Mouse (Mus musculus) intestine, embryonic 16.5 days (tissue): ENCODE measurements around the gene Olfr669. TPM values are rescaled to one million over a fixed set of nuclear protein-coding genes. Genes with fewer than 3 reads are reported as not detected.
"Not testable (repeated sequence)": the region's sequence is repeated elsewhere in the genome, so short reads cannot be mapped to it uniquely, and the experiment has no call there.

ENCODE experiments used
- ATAC-seq: fragments of 200-750 bp; cut with Nextera tagmentation; 2 replicates; pipeline ENCODE4 v1.8.0; 2017; ENCODE audit warnings: moderate TSS enrichment, moderate library complexity
- H3K27ac ChIP-seq: fragments of 300-500 bp; sonication (generic); 2 replicates; pipeline ENCODE4 v1.5.1; 2014; ENCODE audit warnings: mild to moderate bottlenecking, low read length
- H3K27me3 ChIP-seq: fragments of 300-500 bp; sonication (generic); replicated peaks from 2 replicates; pipeline ENCODE4 v1.6.1; 2014; ENCODE audit warnings: low read length, control low read depth, mixed read lengths; ENCODE audit not compliant: control insufficient read depth, insufficient read depth
- H3K36me3 ChIP-seq: fragments of 300-500 bp; sonication (generic); 2 replicates; pipeline ENCODE4 v1.6.1; 2014; ENCODE audit warnings: low read length, control low read depth; ENCODE audit not compliant: control insufficient read depth, insufficient read depth
- H3K4me1 ChIP-seq: fragments of 300-500 bp; sonication (generic); 2 replicates; pipeline ENCODE4 v1.6.1; 2014; ENCODE audit warnings: low read length, control low read depth, mixed read lengths; ENCODE audit not compliant: control insufficient read depth, insufficient read depth
- H3K4me2 ChIP-seq: fragments of 300-500 bp; sonication (generic); 2 replicates; pipeline ENCODE4 v1.6.1; 2014; ENCODE audit warnings: low read depth, low read length, control low read depth
- H3K4me3 ChIP-seq: fragments of 300-500 bp; sonication (generic); 2 replicates; pipeline ENCODE4 v1.5.1; 2014; ENCODE audit warnings: mild to moderate bottlenecking, low read length
- H3K9ac ChIP-seq: fragments of 300-500 bp; sonication (generic); 2 replicates; pipeline ENCODE4 v1.6.1; 2014; ENCODE audit warnings: low read depth, low read length
- H3K9me3 ChIP-seq: fragments of 300-500 bp; sonication (generic); 2 replicates; pipeline ENCODE4 v1.6.1; 2016; ENCODE audit warnings: low read length, control low read depth; ENCODE audit not compliant: control insufficient read depth
- whole genome bisulfite sequencing: fragments of 180-500 bp; shearing (Covaris S2); extraction: QIAGEN DNeasy Blood & Tissue Kit; methylation state at CpG from one replicate; pipeline ENCODE4 v1.1.7; 2014; 5-methylcytosine and 5-hydroxymethylcytosine counted together
- polyA plus RNA-seq: library from polyadenylated mRNA; unstranded; fragments of >200 nt; fragmentation: Nextera tagmentation; extraction: Ambion mirVana; gene quantifications from 2 replicates; pipeline ENCODE4 v1.2.1, GENCODE M21; 2015

Olfr669 gene
- not detected in 2 replicates for polyA plus RNA-seq

DNA sequence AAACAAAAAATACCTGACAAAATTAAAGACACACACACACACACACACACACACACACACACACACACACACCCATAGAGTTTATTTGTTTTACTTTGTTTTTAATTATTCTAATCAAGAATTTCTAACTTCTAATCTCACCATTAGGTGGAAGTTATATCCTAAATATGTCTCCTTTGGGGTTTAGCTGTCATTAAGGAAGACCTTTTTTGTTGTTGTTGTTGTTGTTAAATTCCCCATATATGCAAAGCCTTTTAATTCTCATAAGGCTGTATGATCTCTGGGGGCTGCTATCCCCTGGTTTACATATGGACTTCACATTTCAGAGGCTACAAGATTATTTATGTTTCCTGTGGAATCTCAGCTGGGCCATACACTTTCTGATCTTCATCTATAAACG is at the start of gene Olfr669:
Gene Olfr669 (plus strand): TSS at position 301 of the 400 bp plus-strand sequence.
- ATAC-seq: no peak
- Histone ChIP-seq H3K4me1 (no peaks in the 10 kb centered on the region), H3K9ac (no peak within 1 kb of the TSS), H3K4me3 (no peak within 1 kb of the TSS), H3K27ac (no peak within 1 kb of the TSS), H3K9me3 (no peaks in the 10 kb centered on the region), H3K4me2 (no peak within 1 kb of the TSS), H3K36me3 (no peaks in the 10 kb centered on the region), H3K27me3 (no peaks in the 10 kb centered on the region)
- WGBS: 72% methylated on average over 1 of the region's 1 CpGs

DNA sequence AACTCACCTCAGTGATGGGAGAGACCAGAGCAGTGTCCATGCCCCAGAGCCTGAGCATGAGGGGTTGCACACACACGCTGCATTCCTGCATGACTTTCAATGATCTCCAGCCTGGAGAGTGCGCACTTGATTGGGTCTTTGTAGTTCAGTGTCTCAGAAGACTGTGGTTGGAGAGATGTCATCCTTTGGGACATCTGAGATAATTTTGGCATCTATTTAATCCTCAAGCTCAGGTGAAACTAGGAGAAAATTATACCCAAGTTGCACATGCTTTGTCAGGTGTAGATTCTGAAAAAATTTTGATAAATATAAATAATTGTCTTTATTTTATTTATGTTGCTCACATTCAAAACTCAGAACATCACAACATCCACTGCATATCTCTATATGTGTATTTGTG is 38.2 kb upstream of the Olfr669 start, which contains the start of gene Olfr666:
Gene Olfr666 (minus strand): TSS at position 101 of the 400 bp plus-strand sequence.
- Histone ChIP-seq H3K4me1 (no peaks in the 10 kb centered on the region), H3K4me3 (no peak within 1 kb of the TSS), H3K27me3 (no peaks in the 10 kb centered on the region), H3K36me3 (no peaks in the 10 kb centered on the region), H3K9me3 (no peaks in the 10 kb centered on the region), H3K4me2 (no peak within 1 kb of the TSS), H3K9ac (no peak within 1 kb of the TSS), H3K27ac (no peak within 1 kb of the TSS)
- 86% methylated on average over 2 of the region's 2 CpGs for WGBS
- ATAC-seq: no peak

DNA sequence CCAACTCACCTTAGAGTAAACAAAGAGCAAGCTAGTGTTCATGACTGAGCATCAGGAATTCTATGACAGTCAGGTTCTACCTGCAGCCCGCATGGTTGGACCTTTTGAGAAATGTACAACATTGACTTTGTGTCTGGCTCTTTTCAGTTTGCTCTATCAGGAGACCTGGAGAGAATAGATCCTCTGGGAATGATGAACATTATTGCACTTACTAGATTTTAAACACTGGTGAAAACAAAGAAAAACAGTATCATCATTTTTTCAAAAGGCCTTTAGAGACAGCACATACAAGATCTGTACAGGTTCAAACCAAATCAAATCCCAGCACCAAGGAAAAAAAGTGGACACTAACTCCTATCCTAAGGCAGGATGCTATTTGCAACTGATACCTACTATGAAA is 12.7 kb upstream of the Olfr669 start, which contains the start of gene Olfr667:
Gene Olfr667 (minus strand): TSS at position 101 of the 400 bp plus-strand sequence.
- no peaks in the 10 kb centered on the region for H3K27me3 ChIP-seq
- H3K4me1 ChIP-seq: no peaks in the 10 kb centered on the region
- H3K36me3 ChIP-seq: no peaks in the 10 kb centered on the region
- 88% methylated on average over 1 of the region's 1 CpGs for WGBS
- H3K9me3 ChIP-seq: no peaks in the 10 kb centered on the region
- no peak within 1 kb of the TSS for H3K4me2 ChIP-seq
- ATAC-seq: no peak
- no peak within 1 kb of the TSS for H3K9ac ChIP-seq
- H3K27ac ChIP-seq: no peak within 1 kb of the TSS
- H3K4me3 ChIP-seq: no peak within 1 kb of the TSS

DNA sequence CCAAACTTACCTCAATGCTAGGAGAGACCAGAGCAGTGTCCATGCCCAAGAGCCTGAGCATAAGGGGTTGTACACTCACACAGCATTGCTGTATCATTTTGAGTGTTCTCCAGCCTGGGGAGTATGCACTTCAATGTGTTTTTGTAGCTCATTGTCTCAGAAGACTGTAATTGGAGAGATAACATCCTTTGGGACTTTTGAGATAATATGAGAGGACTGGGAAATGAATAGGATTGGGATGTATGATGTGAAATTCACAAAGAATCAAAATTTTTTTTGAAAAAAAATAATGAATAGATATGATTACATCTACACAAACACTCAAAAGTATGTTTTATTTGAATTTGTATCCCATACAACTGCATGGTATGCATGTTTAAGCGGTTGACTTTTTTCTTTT is 6.1 kb upstream of the Olfr669 start, which contains the start of gene Olfr668:
Gene Olfr668 (minus strand): TSS at position 101 of the 400 bp plus-strand sequence.
- H3K4me2 ChIP-seq: no peak within 1 kb of the TSS
- no peaks in the 10 kb centered on the region for H3K4me1 ChIP-seq
- H3K9me3 ChIP-seq: no peaks in the 10 kb centered on the region
- no peak for ATAC-seq
- no peaks in the 10 kb centered on the region for H3K36me3 ChIP-seq
- H3K27ac ChIP-seq: no peak within 1 kb of the TSS
- WGBS: 80% methylated on average over 1 of the region's 1 CpGs
- no peak within 1 kb of the TSS for H3K4me3 ChIP-seq
- H3K9ac ChIP-seq: no peak within 1 kb of the TSS
- H3K27me3 ChIP-seq: no peaks in the 10 kb centered on the region

DNA sequence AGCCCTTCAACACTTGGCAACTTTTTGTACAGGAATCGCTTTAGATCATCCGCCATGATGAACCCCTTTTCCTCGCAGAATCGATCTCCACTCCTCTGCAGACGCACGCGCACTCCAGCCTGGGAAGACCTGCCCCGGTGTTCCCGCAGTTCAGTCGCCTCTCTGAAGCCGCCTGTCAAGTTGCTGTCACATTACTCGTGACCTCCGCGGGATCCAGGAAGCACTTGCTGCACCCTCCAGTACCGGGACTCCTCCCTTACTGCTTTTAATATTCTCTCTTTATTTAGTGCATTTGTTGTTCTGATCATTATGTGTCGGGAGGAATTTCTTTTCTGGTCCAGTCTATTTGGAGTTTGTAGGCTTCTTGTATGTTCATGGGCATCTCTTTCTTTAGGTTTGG is 16.2 kb downstream of the Olfr669 start:
- not testable (repeated sequence) for H3K9me3 ChIP-seq, H3K4me2 ChIP-seq, H3K4me1 ChIP-seq, ATAC-seq, H3K27me3 ChIP-seq, H3K4me3 ChIP-seq, H3K9ac ChIP-seq, H3K27ac ChIP-seq, H3K36me3 ChIP-seq
- WGBS: 92% methylated on average over 16 of the region's 16 CpGs

DNA sequence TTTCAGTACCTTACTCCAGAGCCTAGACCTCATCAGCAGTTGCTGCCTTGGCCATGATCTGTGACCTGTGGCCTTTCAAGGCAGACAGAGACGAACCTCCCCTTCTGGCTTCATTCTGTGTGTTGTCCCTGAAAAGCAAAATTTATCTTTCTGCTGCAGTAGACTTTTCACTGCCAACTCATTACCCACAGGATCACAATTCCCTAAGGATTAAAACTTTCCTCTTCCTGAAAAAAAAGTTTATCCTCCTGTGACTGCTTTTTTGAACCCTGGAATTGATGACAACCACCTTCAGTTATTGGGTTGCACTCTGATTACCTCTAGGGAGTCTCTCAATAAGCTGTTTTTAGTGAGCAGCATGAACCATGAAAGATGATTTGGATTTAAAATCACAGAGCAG is 28.5 kb downstream of the Olfr669 start, which contains the start of gene Olfr670:
Gene Olfr670 (minus strand): TSS at position 101 of the 400 bp plus-strand sequence.
- no peak for ATAC-seq
- Histone ChIP-seq H3K27ac (no peak within 1 kb of the TSS), H3K9me3 (no peaks in the 10 kb centered on the region), H3K4me1 (no peaks in the 10 kb centered on the region), H3K36me3 (no peaks in the 10 kb centered on the region), H3K27me3 (no peaks in the 10 kb centered on the region), H3K9ac (no peak within 1 kb of the TSS), H3K4me3 (no peak within 1 kb of the TSS), H3K4me2 (no peak within 1 kb of the TSS)
- 47% methylated on average over 1 of the region's 1 CpGs for WGBS

DNA sequence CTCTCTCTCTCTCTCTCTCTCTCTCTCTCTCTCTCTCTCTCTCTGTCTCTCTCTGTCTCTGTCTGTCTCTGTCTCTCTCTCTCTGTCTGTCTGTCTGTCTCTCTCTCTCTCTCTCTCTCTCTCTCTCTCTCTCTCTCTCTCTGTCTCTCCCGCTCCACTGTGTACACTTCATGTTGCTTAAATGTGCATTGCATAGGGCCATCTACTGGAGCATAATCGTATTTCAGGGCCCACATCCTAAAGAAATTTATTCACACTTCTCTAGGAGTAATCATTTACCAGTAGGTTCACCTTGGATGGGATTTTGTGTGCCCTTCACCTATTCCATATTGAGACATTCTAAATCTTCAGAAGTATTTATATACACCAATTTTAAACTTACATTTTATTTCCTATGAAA is 38.5 kb downstream of the Olfr669 start:
- not testable (repeated sequence) for ATAC-seq, H3K36me3 ChIP-seq, H3K4me3 ChIP-seq, H3K4me1 ChIP-seq, H3K27ac ChIP-seq, H3K4me2 ChIP-seq, H3K9ac ChIP-seq, H3K9me3 ChIP-seq, H3K27me3 ChIP-seq
- WGBS: 71% methylated on average over 2 of the region's 2 CpGs

DNA sequence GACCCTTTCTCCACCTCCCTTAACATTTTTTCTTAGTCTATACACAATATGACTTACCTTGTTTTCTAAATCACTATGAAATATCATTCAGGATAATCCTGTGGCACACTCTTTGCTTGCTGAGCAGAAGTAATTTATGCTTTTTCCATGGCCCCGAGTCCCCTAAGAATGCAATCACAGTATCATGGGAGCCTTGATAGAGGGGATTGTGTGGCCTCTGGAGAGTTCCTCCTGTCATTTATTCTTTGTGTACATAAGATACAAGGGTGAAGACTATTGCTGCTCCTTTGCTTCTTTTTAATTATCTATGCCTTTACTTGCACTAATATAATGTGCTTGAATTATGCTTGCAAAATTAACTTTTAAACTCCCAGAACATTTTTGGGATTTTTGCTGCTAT is 45.0 kb downstream of the Olfr669 start, which contains the start of gene Olfr671:
Gene Olfr671 (minus strand): TSS at position 101 of the 400 bp plus-strand sequence.
- ATAC-seq: no peak
- 63% methylated on average over 1 of the region's 1 CpGs for WGBS

More for the DNA sequence above, 45.0 kb downstream of the Olfr669 start, which contains the start of gene Olfr671:
- Histone ChIP-seq H3K4me1 (no peaks in the 10 kb centered on the region), H3K9me3 (no peaks in the 10 kb centered on the region), H3K27ac (no peak within 1 kb of the TSS), H3K27me3 (no peaks in the 10 kb centered on the region), H3K9ac (no peak within 1 kb of the TSS), H3K4me2 (no peak within 1 kb of the TSS), H3K36me3 (no peaks in the 10 kb centered on the region), H3K4me3 (no peak within 1 kb of the TSS)
